Mouse (Mus musculus) C2C12 (cell line): ENCODE data around the gene Psma5.

Experiments
- CTCF ChIP-seq: IDR thresholded peaks from one replicate; pipeline ENCODE4 v1.5.1; 2011; ENCODE audit not compliant: control insufficient read depth, insufficient read depth, insufficient read length
- FOSL1 ChIP-seq: IDR thresholded peaks from one replicate; pipeline ENCODE4 v1.8.0; 2011; ENCODE audit warnings: mild to moderate bottlenecking, low read length; ENCODE audit not compliant: poor library complexity, insufficient read depth, severe bottlenecking

GRCm38 (mm10) chr3:108322962-108323361 lies 66.2 kb downstream of the Psma5 start:
- TF ChIP-seq CTCF: no peak
- no peak for TF ChIP-seq FOSL1
